Mouse (Mus musculus): ENCODE measurements around the gene Tmem147. TPM values are rescaled to one million over a fixed set of nuclear protein-coding genes. Genes with fewer than 3 reads are reported as not detected.

The Tmem147 gene
- total and polyA plus RNA-seq, 2 experiments from 2014 or later, result 173 to 290 TPM

- H3K4me3 ChIP-seq (ENCODE audit: low read depth, low read length), result no peak overlapping the region
- no peak for ATAC-seq
- peaks cover 7% of the 10 kb centered on the region; the same call in 1 of the 2 replicates for H3K27me3 ChIP-seq (ENCODE audit: insufficient read depth, low read length)
- TF ChIP-seq CTCF (IDR thresholded peaks at IDR 0.05; ENCODE audit: low read depth), result no peak
- H3K4me2 ChIP-seq (ENCODE audit: low read depth), result no peak overlapping the region
- H3K27ac ChIP-seq (ENCODE audit: low read depth, low read length), result no peak overlapping the region
- H3K36me3 ChIP-seq (ENCODE audit: insufficient read depth), result no peaks in the 10 kb centered on the region
- DNase-seq, result no peak
- WGBS, result 80% methylated on average over 2 of the region's 2 CpGs
- H3K9me3 ChIP-seq (ENCODE audit: low read length), result no peaks in the 10 kb centered on the region
- no peak overlapping the region for H3K9ac ChIP-seq
- H3K4me1 ChIP-seq (ENCODE audit: insufficient read depth), result no peaks in the 10 kb centered on the region
These were observed 45.9 kb downstream of the Tmem147 start for GRCm38 (mm10) chr7:30683425-30683824.

- Histone ChIP-seq H3K4me3 (ENCODE audit: low read depth, low read length) (no peak overlapping the region), H3K27me3 (ENCODE audit: insufficient read depth, low read length) (no peaks in the 10 kb centered on the region; the same call in 1 of the 2 replicates), H3K9me3 (ENCODE audit: low read length) (no peaks in the 10 kb centered on the region), H3K4me2 (ENCODE audit: low read depth) (no peak overlapping the region), H3K36me3 (ENCODE audit: insufficient read depth) (no peaks in the 10 kb centered on the region), H3K9ac (no peak overlapping the region), H3K4me1 (ENCODE audit: insufficient read depth) (no peaks in the 10 kb centered on the region), H3K27ac (ENCODE audit: low read depth, low read length) (no peak overlapping the region)
- no peak for ATAC-seq
- TF ChIP-seq CTCF (IDR thresholded peaks at IDR 0.05; ENCODE audit: low read depth), result no peak
- DNase-seq, result no peak
- 66% methylated on average over 5 of the region's 5 CpGs for WGBS
These were observed 47.4 kb downstream of the Tmem147 start for GRCm38 (mm10) chr7:30681897-30682296.

GRCm38 (mm10) chr7:30678263-30678975 lies 50.9 kb downstream of the Tmem147 start:
- 51% methylated on average over 5 of the region's 5 CpGs for WGBS
- no peak for TF ChIP-seq CTCF (IDR thresholded peaks at IDR 0.05; ENCODE audit: low read depth)

More at GRCm38 (mm10) chr7:30678263-30678975, 50.9 kb downstream of the Tmem147 start:
- H3K36me3 ChIP-seq (ENCODE audit: insufficient read depth), result no peaks in the 10 kb centered on the region
- no peak overlapping the region for H3K27ac ChIP-seq (ENCODE audit: low read depth, low read length)
- H3K9ac ChIP-seq, result no peak overlapping the region
- H3K4me2 ChIP-seq (ENCODE audit: low read depth), result no peak overlapping the region
- H3K9me3 ChIP-seq (ENCODE audit: low read length), result no peaks in the 10 kb centered on the region
- H3K4me3 ChIP-seq (ENCODE audit: low read depth, low read length), result no peak overlapping the region
- ATAC-seq (no peak), DNase-seq (peak; percentile 20)
- no peaks in the 10 kb centered on the region for H3K4me1 ChIP-seq (ENCODE audit: insufficient read depth)
- H3K27me3 ChIP-seq (ENCODE audit: insufficient read depth, low read length), result no peaks in the 10 kb centered on the region; the same call in 1 of the 2 replicates

Other genes with a start within 250 kb of the Tmem147 start
Only the 30 nearest of the 33 such genes appear.
- gene Arhgap33, start 194.5 kb downstream of the Tmem147 start, total RNA-seq (2014; rRNA removed), result 52.4 and 58.5 TPM in 2 replicates
- gene Arhgap33, start 194.5 kb downstream of the Tmem147 start, polyA plus RNA-seq (2015; fragmentation: Nextera tagmentation; extraction: Ambion mirVana), result 128 and 145 TPM in 2 replicates
- gene Hspb6, start 177.4 kb downstream of the Tmem147 start, total RNA-seq (2014; rRNA removed), result 2.9 and 4.1 TPM in 2 replicates
- 12.7 and 14.0 TPM in 2 replicates for gene Hspb6, start 177.4 kb downstream of the Tmem147 start, polyA plus RNA-seq (2015; fragmentation: Nextera tagmentation; extraction: Ambion mirVana)
- gene Proser3, start 177.2 kb downstream of the Tmem147 start, total RNA-seq (2014; rRNA removed), result 9.0 and 14.8 TPM in 2 replicates
- 2.2 and 3.8 TPM in 2 replicates for gene Proser3, start 177.2 kb downstream of the Tmem147 start, polyA plus RNA-seq (2015; fragmentation: Nextera tagmentation; extraction: Ambion mirVana)
- 16.0 and 19.2 TPM in 2 replicates for gene Lin37, start 169.7 kb downstream of the Tmem147 start, total RNA-seq (2014; rRNA removed)
- gene Lin37, start 169.7 kb downstream of the Tmem147 start, polyA plus RNA-seq (2015; fragmentation: Nextera tagmentation; extraction: Ambion mirVana), result 49.5 and 53.0 TPM in 2 replicates
- 48.8 and 74.3 TPM in 2 replicates for gene U2af1l4, start 166.2 kb downstream of the Tmem147 start, total RNA-seq (2014; rRNA removed)
- gene U2af1l4, start 166.2 kb downstream of the Tmem147 start, polyA plus RNA-seq (2015; fragmentation: Nextera tagmentation; extraction: Ambion mirVana), result 117 and 129 TPM in 2 replicates
- 5.5 and 9.9 TPM in 2 replicates for gene Gm49396, start 166.2 kb downstream of the Tmem147 start, total RNA-seq (2014; rRNA removed)
- gene Gm49396, start 166.2 kb downstream of the Tmem147 start, polyA plus RNA-seq (2015; fragmentation: Nextera tagmentation; extraction: Ambion mirVana), result 3.4 and 5.3 TPM in 2 replicates
- 70.9 and 90.7 TPM in 2 replicates for gene Psenen, start 165.9 kb downstream of the Tmem147 start, total RNA-seq (2014; rRNA removed)
- gene Psenen, start 165.9 kb downstream of the Tmem147 start, polyA plus RNA-seq (2015; fragmentation: Nextera tagmentation; extraction: Ambion mirVana), result 141 and 161 TPM in 2 replicates
- 1.2 TPM in 1 of 2 replicates, not detected in the other for gene Igflr1, start 164.1 kb downstream of the Tmem147 start, total RNA-seq (2014; rRNA removed)
- 2.3 and 3.2 TPM in 2 replicates for gene Igflr1, start 164.1 kb downstream of the Tmem147 start, polyA plus RNA-seq (2015; fragmentation: Nextera tagmentation; extraction: Ambion mirVana)
- 31.2 and 31.5 TPM in 2 replicates for gene Kmt2b, start 140.8 kb downstream of the Tmem147 start, total RNA-seq (2014; rRNA removed)
- gene Kmt2b, start 140.8 kb downstream of the Tmem147 start, polyA plus RNA-seq (2015; fragmentation: Nextera tagmentation; extraction: Ambion mirVana), result 3.8 and 5.2 TPM in 2 replicates
- not detected in 2 replicates for gene Zbtb32, start 130.6 kb downstream of the Tmem147 start, total RNA-seq (2014; rRNA removed)
- gene Zbtb32, start 130.6 kb downstream of the Tmem147 start, polyA plus RNA-seq (2015; fragmentation: Nextera tagmentation; extraction: Ambion mirVana), result 0.08 and 0.17 TPM in 2 replicates
- 0.29 and 0.38 TPM in 2 replicates for gene Upk1a, start 116.7 kb downstream of the Tmem147 start, total RNA-seq (2014; rRNA removed)
- 0.42 and 0.62 TPM in 2 replicates for gene Upk1a, start 116.7 kb downstream of the Tmem147 start, polyA plus RNA-seq (2015; fragmentation: Nextera tagmentation; extraction: Ambion mirVana)
- 292 and 602 TPM in 2 replicates for gene Cox6b1, start 103.4 kb downstream of the Tmem147 start, total RNA-seq (2014; rRNA removed)
- gene Cox6b1, start 103.4 kb downstream of the Tmem147 start, polyA plus RNA-seq (2015; fragmentation: Nextera tagmentation; extraction: Ambion mirVana), result 1,225 and 1,355 TPM in 2 replicates
- gene Etv2, start 93.7 kb downstream of the Tmem147 start, total RNA-seq (2014; rRNA removed), result not detected in 2 replicates
- not detected in 2 replicates for gene Etv2, start 93.7 kb downstream of the Tmem147 start, polyA plus RNA-seq (2015; fragmentation: Nextera tagmentation; extraction: Ambion mirVana)
- 150 and 156 TPM in 2 replicates for gene Rbm42, start 79.2 kb downstream of the Tmem147 start, total RNA-seq (2014; rRNA removed)
- 148 and 160 TPM in 2 replicates for gene Rbm42, start 79.2 kb downstream of the Tmem147 start, polyA plus RNA-seq (2015; fragmentation: Nextera tagmentation; extraction: Ambion mirVana)
- 16.3 and 18.5 TPM in 2 replicates for gene Haus5, start 64.5 kb downstream of the Tmem147 start, total RNA-seq (2014; rRNA removed)
- 17.7 and 18.3 TPM in 2 replicates for gene Haus5, start 64.5 kb downstream of the Tmem147 start, polyA plus RNA-seq (2015; fragmentation: Nextera tagmentation; extraction: Ambion mirVana)
- gene Pmis2, start 57.9 kb downstream of the Tmem147 start, total RNA-seq (2014; rRNA removed), result not detected in 2 replicates
- not detected in 2 replicates for gene Pmis2, start 57.9 kb downstream of the Tmem147 start, polyA plus RNA-seq (2015; fragmentation: Nextera tagmentation; extraction: Ambion mirVana)
- not detected in 2 replicates for gene 2200002J24Rik, start 30.6 kb downstream of the Tmem147 start, total RNA-seq (2014; rRNA removed)
- not detected in 2 replicates for gene 2200002J24Rik, start 30.6 kb downstream of the Tmem147 start, polyA plus RNA-seq (2015; fragmentation: Nextera tagmentation; extraction: Ambion mirVana)
- gene Atp4a, start 17.3 kb downstream of the Tmem147 start, total RNA-seq (2014; rRNA removed), result 1.2 and 2.0 TPM in 2 replicates
- gene Atp4a, start 17.3 kb downstream of the Tmem147 start, polyA plus RNA-seq (2015; fragmentation: Nextera tagmentation; extraction: Ambion mirVana), result 2.8 and 4.7 TPM in 2 replicates
- not detected in 2 replicates for gene Gapdhs, start 14.1 kb upstream of the Tmem147 start, total RNA-seq (2014; rRNA removed)
- 0.15 and 0.65 TPM in 2 replicates for gene Gapdhs, start 14.1 kb upstream of the Tmem147 start, polyA plus RNA-seq (2015; fragmentation: Nextera tagmentation; extraction: Ambion mirVana)
- gene Sbsn, start 21.9 kb upstream of the Tmem147 start, total RNA-seq (2014; rRNA removed), result 2.8 and 4.6 TPM in 2 replicates
- 2.3 and 3.5 TPM in 2 replicates for gene Sbsn, start 21.9 kb upstream of the Tmem147 start, polyA plus RNA-seq (2015; fragmentation: Nextera tagmentation; extraction: Ambion mirVana)
- 2.2 and 5.2 TPM in 2 replicates for gene Dmkn, start 34.2 kb upstream of the Tmem147 start, total RNA-seq (2014; rRNA removed)
- 7.2 and 7.4 TPM in 2 replicates for gene Dmkn, start 34.2 kb upstream of the Tmem147 start, polyA plus RNA-seq (2015; fragmentation: Nextera tagmentation; extraction: Ambion mirVana)
- not detected in 2 replicates for gene Krtdap, start 58.4 kb upstream of the Tmem147 start, total RNA-seq (2014; rRNA removed)
- 1.4 and 1.5 TPM in 2 replicates for gene Krtdap, start 58.4 kb upstream of the Tmem147 start, polyA plus RNA-seq (2015; fragmentation: Nextera tagmentation; extraction: Ambion mirVana)
- gene Ffar2, start 94.2 kb upstream of the Tmem147 start, total RNA-seq (2014; rRNA removed), result not detected in 2 replicates
- gene Ffar2, start 94.2 kb upstream of the Tmem147 start, polyA plus RNA-seq (2015; fragmentation: Nextera tagmentation; extraction: Ambion mirVana), result 0.07 TPM in 1 of 2 replicates, not detected in the other
- not detected in 2 replicates for gene Ffar3, start 126.6 kb upstream of the Tmem147 start, total RNA-seq (2014; rRNA removed)
- gene Ffar3, start 126.6 kb upstream of the Tmem147 start, polyA plus RNA-seq (2015; fragmentation: Nextera tagmentation; extraction: Ambion mirVana), result 0.09 TPM in 1 of 2 replicates, not detected in the other
- 0.08 TPM in 1 of 2 replicates, not detected in the other for gene Ffar1, start 132.0 kb upstream of the Tmem147 start, total RNA-seq (2014; rRNA removed)
- not detected in 2 replicates for gene Ffar1, start 132.0 kb upstream of the Tmem147 start, polyA plus RNA-seq (2015; fragmentation: Nextera tagmentation; extraction: Ambion mirVana)
- not detected in 2 replicates for gene Cd22, start 150.8 kb upstream of the Tmem147 start, total RNA-seq (2014; rRNA removed)
- gene Cd22, start 150.8 kb upstream of the Tmem147 start, polyA plus RNA-seq (2015; fragmentation: Nextera tagmentation; extraction: Ambion mirVana), result 0.10 TPM in 1 of 2 replicates, not detected in the other
- gene Mag, start 185.3 kb upstream of the Tmem147 start, total RNA-seq (2014; rRNA removed), result 2.5 and 2.9 TPM in 2 replicates
- 2.7 and 3.6 TPM in 2 replicates for gene Mag, start 185.3 kb upstream of the Tmem147 start, polyA plus RNA-seq (2015; fragmentation: Nextera tagmentation; extraction: Ambion mirVana)
- not detected in 2 replicates for gene Hamp2, start 195.1 kb upstream of the Tmem147 start, total RNA-seq (2014; rRNA removed)
- not detected in 2 replicates for gene Hamp2, start 195.1 kb upstream of the Tmem147 start, polyA plus RNA-seq (2015; fragmentation: Nextera tagmentation; extraction: Ambion mirVana)
- not detected in 2 replicates for gene Hamp, start 214.5 kb upstream of the Tmem147 start, total RNA-seq (2014; rRNA removed)
- not detected in 2 replicates for gene Hamp, start 214.5 kb upstream of the Tmem147 start, polyA plus RNA-seq (2015; fragmentation: Nextera tagmentation; extraction: Ambion mirVana)
- gene Usf2, start 227.3 kb upstream of the Tmem147 start, total RNA-seq (2014; rRNA removed), result 81.4 and 93.9 TPM in 2 replicates
- 18.9 and 22.6 TPM in 2 replicates for gene Usf2, start 227.3 kb upstream of the Tmem147 start, polyA plus RNA-seq (2015; fragmentation: Nextera tagmentation; extraction: Ambion mirVana)

Measured in forebrain, postnatal 0 days (tissue).